Mouse (Mus musculus): ENCODE results near the gene Plscr2. TPM values are rescaled to one million over a fixed set of nuclear protein-coding genes. Genes with fewer than 3 reads are reported as not detected.

The Plscr2 gene
- total RNA-seq, 2 experiments from 2014 or later = 5.8 to 6.3 TPM

- DNase-seq = no peak
These were observed 63.6 kb downstream of the Plscr2 start for GRCm38 (mm10) chr9:92338954-92339353.

Small RNA genes lying within 50 kb of the gene (microRNA-seq; reads per million reads assigned to microRNA genes)
- not detected for gene Mir6386

Other genes starting within 250 kb of the Plscr2 start
- gene Plscr5, start 82.7 kb upstream of the Plscr2 start, total RNA-seq (2021) = not detected
- 10 to 100 TPM; 10.1 to 10.3 TPM for gene Plscr1, start 25.9 kb upstream of the Plscr2 start, total RNA-seq (2021)
- not detected for gene 1700057G04Rik, start 33.8 kb downstream of the Plscr2 start, total RNA-seq (2021)
- gene Plscr4, start 181.8 kb downstream of the Plscr2 start, total RNA-seq (2021) = 10 to 100 TPM; 10.3 to 13.1 TPM